Mouse (Mus musculus): ENCODE data around the gene Camk1d.

DNA sequence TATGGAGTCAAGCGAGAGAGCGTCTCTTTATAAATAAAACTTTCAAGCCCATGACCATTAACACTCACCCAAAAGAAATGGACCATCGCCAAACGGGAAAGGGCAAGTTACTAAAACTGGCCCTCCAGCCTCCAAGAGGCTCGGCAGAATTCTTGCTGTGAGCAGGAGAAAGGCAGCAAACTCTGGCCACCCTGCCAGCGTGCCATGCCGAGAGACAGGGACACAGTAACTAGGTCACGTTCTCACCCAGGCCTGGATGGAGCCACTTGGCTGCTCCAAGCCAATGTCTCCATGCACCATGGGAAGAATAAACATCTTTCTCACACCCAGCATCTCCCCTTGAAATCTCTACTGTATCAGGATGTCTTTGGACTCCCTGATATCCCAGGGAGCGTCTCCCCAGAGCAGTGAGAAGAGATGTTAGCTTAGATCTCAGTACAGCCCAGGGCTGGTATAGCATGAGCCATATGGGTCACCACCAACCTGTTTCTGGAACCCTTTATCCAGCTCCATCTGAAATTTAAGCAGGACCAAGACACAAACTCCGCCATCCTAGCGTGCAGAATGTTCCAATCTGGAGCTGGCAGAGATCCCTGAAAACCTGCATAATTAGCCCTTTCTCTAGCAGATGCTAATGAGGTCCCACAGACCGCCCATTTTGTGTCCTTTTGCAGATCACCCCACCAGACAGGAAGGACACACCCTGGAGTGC, 38.7 kb downstream of the Camk1d start:
- TF ChIP-seq GATA1 (IDR thresholded peaks at IDR 0.05; ENCODE audit: borderline replicate concordance, low read length) (no peak), FLI1 (IDR thresholded peaks at IDR 0.05; ENCODE audit: low read length) (no peak)
